11 mouse cellular contexts compared by ENCODE assay signal in genomic region chr6:38801252-38801651, GRCm38 (mm10).
"Had no signal": no experiment of that assay in that cellular context is flagged by ENCODE, and none has a peak within 500 bp of the region (broad histone marks: within the 10 kb centered on the region; RNA-seq: fewer than 3 reads in every experiment).

No protein-coding gene starts in this region.

- H3K27me3 ChIP-seq: liver, embryonic 13.5 days had no signal

- H3K4me2 ChIP-seq: liver, embryonic 13.5 days; midbrain, embryonic 11.5 days had no signal

- H3K4me3 ChIP-seq: liver, embryonic 13.5 days had no signal

- H3K9me3 ChIP-seq: liver, embryonic 13.5 days had no signal

- DNase-seq: kidney, adult 9 months; kidney, postnatal 14 days; kidney, postnatal 4 days; liver, embryonic 13.5 days; lung, adult 2 months; lung, postnatal 14 days; lung, postnatal 4 days; midbrain, embryonic 14.5 days; right cerebral cortex, postnatal 4 days; thymus, postnatal 25 days had no signal
